Mouse (Mus musculus) E14TG2a.4 (cell line): ENCODE results near the gene Rnf13.

Source experiments
- H3K27me3 ChIP-seq: 2 replicates; pipeline ENCODE4 v1.6.1; 2014; ENCODE audit warnings: low read length, control low read depth; ENCODE audit not compliant: insufficient read depth
- H3K36me3 ChIP-seq: 2 replicates; pipeline ENCODE4 v1.6.1; 2014; ENCODE audit warnings: low read length, control low read depth; ENCODE audit not compliant: insufficient read depth
- H3K4me1 ChIP-seq: replicated peaks from 2 replicates; pipeline ENCODE4 v1.6.1; 2014; ENCODE audit warnings: low read depth, low read length, control low read depth
- H3K4me3 ChIP-seq: replicated peaks from 2 replicates; pipeline ENCODE4 v1.5.1; 2014; ENCODE audit warnings: mild to moderate bottlenecking, low read length
- H3K9me3 ChIP-seq: 2 replicates; pipeline ENCODE4 v1.6.1; 2014; ENCODE audit warnings: low read length, control low read depth
- CTCF ChIP-seq: conservative IDR thresholded peaks from 2 replicates; pipeline ENCODE4 v1.5.1; 2014; ENCODE audit warnings: low read length
- NANOG ChIP-seq: IDR thresholded peaks from 2 replicates; pipeline ENCODE4 v1.6.1; 2014; ENCODE audit warnings: borderline replicate concordance, low read length, mixed read lengths
- POU5F1 ChIP-seq: IDR thresholded peaks from 2 replicates; pipeline ENCODE4 v1.6.1; 2014; ENCODE audit warnings: low read length, borderline replicate concordance

The Rnf13 gene

DNA sequence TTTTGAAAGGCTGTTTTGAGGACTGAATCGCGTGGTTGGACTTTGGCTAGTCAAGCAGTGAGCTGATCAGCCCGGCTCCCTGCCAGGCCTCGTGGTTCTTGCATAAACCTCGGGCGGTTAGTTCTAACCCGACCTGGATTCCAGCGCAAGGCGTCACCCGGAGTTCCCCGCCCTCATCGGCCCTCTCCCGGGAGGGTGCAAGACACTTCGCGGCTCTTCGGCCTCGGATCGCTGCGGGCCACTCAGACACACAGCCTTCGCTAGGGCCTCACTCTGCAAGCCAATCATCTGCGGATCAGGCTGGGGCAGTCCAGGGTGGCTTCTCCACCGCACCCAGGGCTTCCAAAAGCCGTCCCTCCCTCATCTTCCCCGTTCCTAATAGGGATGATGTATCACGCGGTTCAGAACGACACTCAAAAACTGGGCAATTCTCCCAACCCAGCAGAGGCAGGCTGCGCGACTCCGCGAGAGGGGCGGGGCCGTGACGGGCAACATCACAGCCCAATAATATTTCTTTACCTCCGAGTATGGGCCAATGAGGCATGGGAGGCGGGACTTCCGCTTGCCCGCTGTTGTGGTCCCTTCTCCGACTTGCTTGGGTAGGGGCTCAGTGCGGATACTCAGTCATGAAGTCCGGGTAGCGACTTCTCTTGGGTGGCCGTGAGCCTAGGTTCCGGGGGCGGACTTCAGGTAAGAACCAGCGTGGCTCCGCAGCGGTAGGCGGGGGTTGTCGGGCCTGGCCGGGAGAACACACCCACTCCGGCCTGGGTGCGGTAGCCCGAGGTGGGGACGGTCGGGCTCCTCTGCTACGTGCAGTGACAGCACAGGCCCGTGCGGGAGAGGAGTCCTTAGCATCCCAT, at the start of gene Rnf13:
TSS of gene Rnf13 (plus strand) at position 552 of the 860 bp plus-strand sequence.
- no peaks in the 10 kb centered on the region for H3K9me3 ChIP-seq
- peaks cover 60% of the 10 kb centered on the region for H3K4me1 ChIP-seq
- H3K27me3 ChIP-seq, result no peaks in the 10 kb centered on the region
- H3K4me3 ChIP-seq, result peak within 1 kb of the TSS; percentile 89
- no peaks in the 10 kb centered on the region for H3K36me3 ChIP-seq
- TF ChIP-seq CTCF (no peak), NANOG (no peak), POU5F1 (no peak)

DNA sequence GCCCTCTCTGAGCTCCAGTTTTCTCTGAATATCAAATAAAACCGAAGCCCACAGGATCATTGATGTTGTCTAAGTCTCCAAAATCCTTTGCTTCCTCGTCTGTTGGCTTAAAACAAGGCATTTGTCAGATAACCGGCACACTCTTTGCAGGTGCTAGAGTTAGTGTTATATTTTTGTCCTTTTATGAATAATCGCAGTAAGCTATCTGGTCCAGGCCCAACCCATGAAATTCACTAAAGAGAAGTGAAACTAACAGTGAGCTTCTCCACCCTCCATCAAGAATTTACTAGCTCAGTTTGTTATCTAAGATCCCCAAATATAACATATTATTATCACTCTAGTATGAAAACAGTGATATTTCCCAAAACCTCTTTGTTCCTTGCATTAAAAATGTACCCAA, 44.1 kb upstream of the Rnf13 start:
- no peak overlapping the region for H3K4me3 ChIP-seq
- no peaks in the 10 kb centered on the region for H3K36me3 ChIP-seq
- peaks cover 11% of the 10 kb centered on the region for H3K9me3 ChIP-seq
- no peaks in the 10 kb centered on the region for H3K4me1 ChIP-seq
- H3K27me3 ChIP-seq, result no peaks in the 10 kb centered on the region
- TF ChIP-seq CTCF (no peak), POU5F1 (no peak), NANOG (no peak)

DNA sequence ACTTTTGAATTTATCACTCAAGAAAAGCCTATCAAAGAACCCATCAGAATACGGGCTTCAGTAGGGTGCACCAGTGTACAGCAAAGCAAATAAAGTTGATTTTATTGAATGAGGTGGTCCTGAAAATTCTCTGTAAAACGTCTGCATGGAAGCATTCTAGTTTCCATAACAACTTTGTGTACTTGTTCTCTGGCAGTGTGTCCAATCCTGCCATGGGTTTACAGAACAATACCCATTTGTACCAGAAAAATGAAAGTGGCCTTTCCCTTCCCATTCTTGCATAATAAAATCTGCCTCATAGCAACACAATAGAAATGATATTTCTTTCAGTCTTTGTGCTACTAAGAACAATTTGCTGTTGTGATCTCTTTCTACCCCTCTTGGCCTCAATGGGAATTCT, 43.1 kb upstream of the Rnf13 start, which contains the start of gene Ankub1:
TSS of gene Ankub1 (minus strand) at position 81 of the 400 bp plus-strand sequence.
- H3K4me3 ChIP-seq, result no peak within 1 kb of the TSS
- no peaks in the 10 kb centered on the region for H3K36me3 ChIP-seq
- no peak for TF ChIP-seq NANOG
- no peak for TF ChIP-seq POU5F1
- no peak for TF ChIP-seq CTCF
- H3K4me1 ChIP-seq, result no peaks in the 10 kb centered on the region
- peaks cover 9% of the 10 kb centered on the region for H3K9me3 ChIP-seq
- no peaks in the 10 kb centered on the region for H3K27me3 ChIP-seq

DNA sequence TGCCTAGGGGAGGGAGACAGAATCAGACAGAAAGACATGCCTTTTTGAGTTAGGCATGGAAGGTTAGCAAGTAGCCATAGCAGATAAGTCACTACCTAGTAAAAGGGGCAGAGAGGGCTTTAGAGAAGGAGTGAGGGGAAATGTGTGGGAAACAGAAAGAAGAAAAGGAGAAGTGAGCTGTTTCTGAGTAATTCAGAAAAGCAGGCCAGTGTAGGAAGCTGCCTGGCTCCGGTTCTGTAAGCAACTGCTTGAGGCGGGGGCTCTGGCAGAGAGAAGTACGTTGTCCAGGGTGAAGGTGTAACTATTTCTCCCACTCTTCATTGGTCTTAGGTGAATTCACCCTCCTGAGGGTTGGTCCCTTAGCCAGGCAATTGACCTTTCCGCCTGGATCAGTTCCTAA, 39.6 kb upstream of the Rnf13 start:
- Histone ChIP-seq H3K4me1 (no peaks in the 10 kb centered on the region), H3K4me3 (no peak overlapping the region), H3K27me3 (no peaks in the 10 kb centered on the region), H3K36me3 (no peaks in the 10 kb centered on the region), H3K9me3 (0 out of 2 replicates have a peak, but pooled peaks cover 3% of the 10 kb centered on the region)
- TF ChIP-seq NANOG, result no peak
- TF ChIP-seq POU5F1, result no peak
- TF ChIP-seq CTCF, result no peak

DNA sequence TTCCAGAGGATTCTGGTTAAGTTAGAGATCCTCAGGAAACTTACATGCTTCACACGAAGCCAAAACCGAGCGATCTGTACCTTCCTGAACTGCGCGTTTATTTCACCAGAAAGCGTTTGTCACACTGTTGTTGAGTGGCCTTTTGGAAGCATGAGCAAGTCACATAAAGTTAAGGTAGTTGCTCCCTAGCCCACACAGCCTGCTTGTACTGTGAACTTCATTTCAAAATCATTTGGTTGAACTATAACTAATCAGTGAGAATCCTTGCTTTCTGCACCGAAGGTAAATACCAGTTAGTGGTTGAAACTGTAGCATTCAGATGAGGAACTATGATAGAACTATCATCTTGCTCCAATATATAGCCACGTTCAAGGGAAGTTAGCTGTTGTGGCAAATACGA, 39.1 kb upstream of the Rnf13 start:
- H3K4me3 ChIP-seq, result no peak overlapping the region
- H3K27me3 ChIP-seq, result no peaks in the 10 kb centered on the region
- no peaks in the 10 kb centered on the region for H3K4me1 ChIP-seq
- TF ChIP-seq POU5F1, result no peak
- no peak for TF ChIP-seq CTCF
- no peak for TF ChIP-seq NANOG
- 0 out of 2 replicates have a peak, but pooled peaks cover 3% of the 10 kb centered on the region for H3K9me3 ChIP-seq
- H3K36me3 ChIP-seq, result no peaks in the 10 kb centered on the region

DNA sequence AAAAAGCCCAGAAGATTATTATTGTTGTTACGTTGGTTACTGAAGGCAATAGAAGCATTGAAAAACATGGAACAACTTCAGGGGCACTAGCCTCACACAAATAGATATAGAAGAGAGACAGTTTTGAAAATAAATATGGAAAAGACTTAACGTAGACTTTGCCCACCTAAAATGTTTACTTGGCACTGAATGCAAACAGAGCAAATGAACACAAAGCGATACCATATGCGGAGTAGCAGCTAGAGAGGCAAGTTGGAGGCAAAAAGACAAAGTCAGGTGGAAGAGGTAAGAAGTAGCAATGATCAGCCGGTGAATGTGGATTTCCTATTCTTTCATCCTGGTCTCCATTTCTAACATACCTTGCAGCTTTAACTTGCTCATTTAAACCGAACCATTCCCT, 21.7 kb upstream of the Rnf13 start:
- no peaks in the 10 kb centered on the region for H3K27me3 ChIP-seq
- no peak overlapping the region for H3K4me3 ChIP-seq
- H3K36me3 ChIP-seq, result no peaks in the 10 kb centered on the region
- no peak for TF ChIP-seq NANOG
- no peak for TF ChIP-seq POU5F1
- TF ChIP-seq CTCF, result no peak
- H3K9me3 ChIP-seq, result no peaks in the 10 kb centered on the region
- peaks cover 7% of the 10 kb centered on the region for H3K4me1 ChIP-seq

DNA sequence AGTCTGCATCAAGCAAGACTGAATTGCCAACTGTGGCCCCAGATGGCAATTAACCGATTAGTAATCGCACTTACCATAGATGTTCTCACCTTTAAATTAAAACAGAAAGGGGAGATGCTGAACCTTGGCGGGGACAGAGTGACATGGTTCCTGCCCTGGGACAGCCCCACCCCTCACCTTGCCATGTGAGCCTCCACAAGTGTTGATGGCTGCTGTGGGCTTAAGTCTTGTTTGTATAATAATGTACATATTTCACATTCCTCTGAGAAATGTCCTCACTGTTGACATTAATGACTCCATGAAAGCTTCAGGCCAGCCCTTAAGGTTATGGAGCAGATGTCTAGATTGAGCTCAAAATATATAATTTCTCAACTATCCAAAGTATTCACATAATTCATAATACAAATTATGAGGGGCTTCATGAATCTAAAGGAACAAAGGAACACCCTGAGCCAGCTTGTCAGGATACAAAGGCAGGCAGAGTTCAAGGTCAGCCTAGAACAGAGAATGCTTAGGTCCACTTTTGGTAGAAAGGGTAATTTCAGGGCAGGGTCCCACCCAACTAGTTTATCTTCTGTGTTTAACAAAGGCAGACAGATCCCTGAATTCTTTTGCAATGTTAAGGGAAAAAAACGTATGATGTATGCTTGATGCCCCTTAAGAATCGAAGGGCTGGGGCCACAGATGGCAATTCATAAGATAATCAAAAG, 3.5 kb upstream of the Rnf13 start:
- Histone ChIP-seq H3K4me3 (no peak overlapping the region), H3K4me1 (peaks cover 54% of the 10 kb centered on the region), H3K27me3 (no peaks in the 10 kb centered on the region), H3K36me3 (no peaks in the 10 kb centered on the region), H3K9me3 (no peaks in the 10 kb centered on the region)
- TF ChIP-seq CTCF (no peak), NANOG (no peak), POU5F1 (no peak)

DNA sequence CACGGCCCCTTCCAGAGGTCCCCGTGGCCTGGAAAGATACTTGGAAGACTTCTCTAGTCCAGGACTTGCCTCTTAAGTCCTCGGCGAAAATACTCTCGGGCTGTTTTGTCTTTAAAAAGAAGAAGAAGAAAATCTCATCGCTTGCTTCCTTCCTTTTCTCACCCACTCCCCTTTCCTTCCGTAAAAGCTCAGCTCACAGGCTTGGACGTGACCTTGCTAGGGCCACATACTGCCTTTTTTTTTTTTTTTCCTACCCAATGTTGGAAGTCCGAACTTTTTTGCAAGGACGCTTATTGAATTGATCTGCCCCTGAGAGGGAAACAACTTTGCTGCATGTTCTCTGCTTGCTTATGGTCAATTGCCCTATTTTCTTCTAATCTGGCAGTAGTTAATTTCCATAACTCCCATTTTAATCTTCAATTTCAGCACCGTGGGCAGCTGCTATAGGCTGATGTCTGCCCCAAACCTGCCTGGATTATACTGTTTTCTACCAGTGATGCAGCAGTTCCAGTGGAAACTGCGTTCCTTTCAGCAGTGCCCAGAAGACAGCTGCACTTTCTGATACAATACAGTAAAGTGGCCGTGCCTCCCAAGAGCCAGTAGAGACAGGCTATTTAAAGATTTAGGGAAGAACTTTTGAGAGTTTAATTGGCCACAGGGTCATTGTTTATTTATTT, 695 bp downstream of the Rnf13 start:
- Histone ChIP-seq H3K9me3 (no peaks in the 10 kb centered on the region), H3K4me3 (peak overlapping the region; percentile 89), H3K36me3 (no peaks in the 10 kb centered on the region), H3K27me3 (no peaks in the 10 kb centered on the region), H3K4me1 (peaks cover 54% of the 10 kb centered on the region)
- TF ChIP-seq NANOG, result no peak
- no peak for TF ChIP-seq POU5F1
- no peak for TF ChIP-seq CTCF
